Mouse (Mus musculus) CD4-positive helper T cell, adult 2 months (primary cell): ENCODE measurements around the gene Cdadc1.
"Not testable (repeated sequence)": the region's sequence is repeated elsewhere in the genome, so short reads cannot be mapped to it uniquely, and the experiment has no call there.

Source experiments
- DNase-seq: peaks from one replicate; pipeline ENCODE4 v3.0.0-alpha.2; 2012; ENCODE audit warnings: low read depth, missing footprints, low spot score

The Cdadc1 gene

GRCm38 (mm10) chr14:59597398-59598259 lies at the start of gene Cdadc1:
TSS of gene Cdadc1 (minus strand) at chr14:59597959.
- DNase-seq: peak; percentile 93

- DNase-seq: no peak
Measured at GRCm38 (mm10) chr14:59646826-59647697, 49.3 kb upstream of the Cdadc1 start.

- no peak for DNase-seq
Measured at GRCm38 (mm10) chr14:59644896-59645295, 47.1 kb upstream of the Cdadc1 start.

GRCm38 (mm10) chr14:59644166-59644565 lies 46.4 kb upstream of the Cdadc1 start:
- DNase-seq: no peak

GRCm38 (mm10) chr14:59643582-59643981 lies 45.8 kb upstream of the Cdadc1 start:
- DNase-seq: peak; percentile 40

GRCm38 (mm10) chr14:59641856-59642255 lies 44.1 kb upstream of the Cdadc1 start:
- DNase-seq: no peak

- no peak for DNase-seq
Measured at GRCm38 (mm10) chr14:59638906-59639703, 41.3 kb upstream of the Cdadc1 start.

GRCm38 (mm10) chr14:59633988-59634387 lies 36.2 kb upstream of the Cdadc1 start:
- no peak for DNase-seq

- no peak for DNase-seq
Measured at GRCm38 (mm10) chr14:59633295-59633898, 35.6 kb upstream of the Cdadc1 start.

- DNase-seq: no peak
Measured at GRCm38 (mm10) chr14:59632067-59632466, 34.3 kb upstream of the Cdadc1 start.

- no peak for DNase-seq
Measured at GRCm38 (mm10) chr14:59630096-59630495, 32.3 kb upstream of the Cdadc1 start.

GRCm38 (mm10) chr14:59629308-59629707 lies 31.5 kb upstream of the Cdadc1 start:
- no peak for DNase-seq

GRCm38 (mm10) chr14:59627823-59628222 lies 30.1 kb upstream of the Cdadc1 start:
- no peak for DNase-seq

GRCm38 (mm10) chr14:59627142-59627680 lies 29.5 kb upstream of the Cdadc1 start:
- no peak for DNase-seq

- DNase-seq: no peak
Measured at GRCm38 (mm10) chr14:59626711-59627110, 29.0 kb upstream of the Cdadc1 start.

- no peak for DNase-seq
Measured at GRCm38 (mm10) chr14:59625806-59626364, 28.1 kb upstream of the Cdadc1 start.

GRCm38 (mm10) chr14:59625158-59625805 lies 27.5 kb upstream of the Cdadc1 start, which contains the start of gene Shisa2:
TSS of gene Shisa2 (plus strand) at chr14:59625308.
- no peak for DNase-seq

- DNase-seq: no peak
Measured at GRCm38 (mm10) chr14:59624326-59624885, 26.6 kb upstream of the Cdadc1 start.

GRCm38 (mm10) chr14:59616802-59617201 lies 19.0 kb upstream of the Cdadc1 start:
- no peak for DNase-seq

GRCm38 (mm10) chr14:59614149-59614548 lies 16.4 kb upstream of the Cdadc1 start:
- not testable (repeated sequence) for DNase-seq
